Mouse (Mus musculus): Measurements from ENCODE around the gene Ncf2. TPM values are rescaled to one million over a fixed set of nuclear protein-coding genes. Genes with fewer than 3 reads are reported as not detected.

Gene Ncf2
- total RNA-seq, 1 experiment from 2014 or later: 637 TPM

DNA sequence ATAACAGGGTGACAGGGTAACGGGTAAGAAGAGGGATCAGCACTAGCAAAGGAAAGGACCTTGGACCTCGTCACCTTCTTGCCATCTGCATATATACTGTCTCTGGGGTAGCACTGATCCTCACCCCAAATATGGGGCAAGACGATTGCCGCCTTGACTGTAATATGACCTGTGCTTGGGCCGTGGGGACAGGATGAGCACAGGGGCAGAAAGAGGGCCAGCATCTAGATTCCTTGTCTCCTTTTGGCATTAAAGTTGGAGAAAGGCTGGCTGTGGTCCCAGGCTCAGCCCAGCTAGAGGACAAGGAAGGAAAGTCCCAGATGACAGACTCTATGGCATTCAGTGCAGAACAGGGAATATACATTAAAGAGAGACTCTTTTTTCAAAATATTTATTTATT is 26.5 kb downstream of the Ncf2 start:
- 0 out of 2 replicates have a peak, but pooled peaks have one; percentile 5 for ATAC-seq (ENCODE audit: extremely low read depth, insufficient number of reproducible peaks, low FRiP score, poor library complexity, severe bottlenecking)

DNA sequence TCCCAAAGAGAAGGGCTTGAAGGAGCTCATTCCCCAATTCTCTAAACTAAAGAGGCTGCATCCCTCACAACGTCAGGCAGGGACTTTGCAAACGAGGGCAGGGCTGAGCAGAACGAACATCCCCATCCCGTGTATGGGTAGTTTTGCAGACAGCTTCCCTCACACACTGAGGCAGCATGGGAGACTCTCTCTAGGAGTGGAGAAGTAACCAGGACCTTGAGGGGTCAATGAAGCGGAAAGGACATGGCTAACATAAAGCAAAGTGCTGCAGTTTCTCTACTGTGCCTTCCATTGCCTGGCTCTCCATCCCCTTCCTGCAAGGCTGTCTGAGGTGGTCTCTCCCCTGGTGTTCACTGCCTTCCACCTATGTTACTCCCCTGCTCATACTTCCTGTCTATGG is 28.2 kb downstream of the Ncf2 start:
- no peak for ATAC-seq (ENCODE audit: extremely low read depth, insufficient number of reproducible peaks, low FRiP score, poor library complexity, severe bottlenecking)

DNA sequence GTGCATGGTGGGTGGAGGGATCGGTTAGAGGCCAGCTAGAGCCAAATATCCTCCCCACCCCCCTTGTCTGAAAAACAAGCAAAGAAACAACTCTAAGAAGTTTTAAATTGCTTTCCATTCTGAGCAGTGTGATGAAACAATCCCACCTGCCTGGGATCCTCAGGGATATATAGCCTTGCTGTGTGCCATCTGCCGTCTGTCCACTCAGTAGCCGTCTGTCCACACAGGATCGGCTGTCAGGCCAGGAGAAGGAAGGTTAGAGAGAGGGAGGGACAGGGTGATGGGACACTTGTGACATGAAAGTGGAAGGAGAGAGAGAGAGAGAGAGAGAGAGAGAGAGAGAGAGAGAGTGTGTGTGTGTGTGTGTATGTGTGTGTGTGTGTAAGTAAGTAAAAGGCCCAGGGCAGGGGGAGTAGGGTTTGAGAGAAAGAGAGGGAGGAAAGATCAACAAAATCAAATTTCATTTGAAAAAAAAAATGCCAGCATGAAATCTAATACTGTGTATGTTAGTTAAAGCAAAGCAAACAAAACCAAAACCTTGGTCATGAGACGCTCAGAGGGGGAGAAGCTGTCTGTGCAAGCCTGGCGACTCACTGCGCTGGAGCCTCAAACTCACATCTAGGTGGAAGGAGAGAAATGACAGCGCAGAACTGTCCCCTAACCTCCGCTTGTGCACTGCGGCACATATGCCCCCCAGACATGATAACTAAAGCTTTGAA is 28.8 kb downstream of the Ncf2 start:
- ATAC-seq (ENCODE audit: extremely low read depth, insufficient number of reproducible peaks, low FRiP score, poor library complexity, severe bottlenecking): no peak

DNA sequence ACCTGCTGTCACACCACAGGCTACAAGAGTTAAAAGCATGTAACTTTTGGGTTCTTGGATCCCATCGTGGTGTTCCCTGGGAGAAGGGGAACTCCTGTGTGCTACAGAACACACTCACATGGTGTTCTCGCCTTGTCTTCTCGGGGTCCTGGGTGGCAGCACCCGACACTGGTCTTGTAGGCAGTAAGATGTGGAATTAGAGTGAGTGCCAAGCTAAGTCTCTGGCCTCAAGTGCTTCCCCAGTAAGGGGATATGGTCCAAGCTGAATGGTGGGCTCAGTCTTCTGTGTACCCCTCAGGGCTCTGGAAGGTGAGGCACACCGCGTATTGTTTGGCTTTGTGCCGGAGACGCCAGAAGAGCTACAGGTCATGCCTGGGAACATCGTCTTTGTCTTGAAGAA is 30.1 kb downstream of the Ncf2 start:
- ATAC-seq (ENCODE audit: extremely low read depth, insufficient number of reproducible peaks, low FRiP score, poor library complexity, severe bottlenecking): no peak

DNA sequence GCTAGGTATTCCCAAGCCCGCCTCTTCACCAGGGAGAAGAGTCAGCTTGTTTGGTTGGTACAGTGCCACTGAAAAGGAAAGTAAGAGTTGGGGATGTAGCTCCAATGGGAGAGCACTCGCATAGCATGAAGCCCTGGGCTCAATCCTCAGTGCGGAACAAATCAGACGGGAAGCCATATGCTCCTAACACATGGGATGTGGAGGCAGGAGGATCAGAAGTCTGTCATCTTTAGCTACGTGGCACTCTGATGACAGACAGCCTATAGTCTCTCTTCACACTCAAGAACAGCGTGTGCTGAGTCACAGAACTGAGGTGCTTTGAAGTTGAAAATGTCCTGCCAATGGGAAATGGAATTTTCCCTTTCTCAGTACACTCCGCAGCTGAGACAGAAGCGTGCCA is 31.0 kb downstream of the Ncf2 start:
- no peak for ATAC-seq (ENCODE audit: extremely low read depth, insufficient number of reproducible peaks, low FRiP score, poor library complexity, severe bottlenecking)

DNA sequence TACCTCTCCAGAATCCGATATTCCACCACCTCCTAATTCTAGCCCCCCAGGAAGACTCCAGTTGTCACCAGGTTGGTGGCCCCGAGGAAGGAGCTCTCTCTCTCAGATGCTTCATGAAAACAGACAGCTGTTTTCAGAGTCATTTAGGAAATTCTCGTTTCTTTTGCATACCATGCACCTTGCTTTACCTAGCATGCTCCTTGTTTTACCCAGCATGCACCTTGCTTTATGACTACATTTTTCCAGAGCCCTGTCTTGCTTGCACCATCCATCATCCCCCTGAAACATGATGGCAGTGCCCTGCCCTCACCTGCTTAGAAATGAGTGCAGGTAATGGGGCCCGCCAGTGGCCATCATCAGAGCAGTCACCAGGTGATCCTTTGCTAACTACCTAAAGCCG is 31.6 kb downstream of the Ncf2 start:
- ATAC-seq (ENCODE audit: extremely low read depth, insufficient number of reproducible peaks, low FRiP score, poor library complexity, severe bottlenecking): no peak

DNA sequence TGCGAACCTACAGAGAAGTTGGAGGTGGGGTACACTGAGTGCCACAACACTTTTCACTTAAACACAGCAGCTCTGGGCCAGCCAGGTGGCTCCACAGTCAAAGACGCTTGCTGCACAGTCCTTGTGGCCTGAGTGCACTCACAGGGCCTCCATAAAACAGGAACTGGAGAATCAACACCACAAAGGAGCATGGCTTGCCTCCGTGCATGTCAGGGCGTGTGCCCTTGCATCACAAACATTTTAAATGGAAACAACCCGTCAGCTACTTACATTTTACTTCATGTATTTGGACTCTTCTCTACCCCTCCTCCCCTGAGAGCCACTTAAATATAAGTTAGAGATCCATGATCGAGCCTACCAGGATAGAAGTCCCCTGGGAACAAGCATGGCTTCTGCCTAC is 32.3 kb downstream of the Ncf2 start:
- peak; percentile 53 for ATAC-seq (ENCODE audit: extremely low read depth, insufficient number of reproducible peaks, low FRiP score, poor library complexity, severe bottlenecking)

DNA sequence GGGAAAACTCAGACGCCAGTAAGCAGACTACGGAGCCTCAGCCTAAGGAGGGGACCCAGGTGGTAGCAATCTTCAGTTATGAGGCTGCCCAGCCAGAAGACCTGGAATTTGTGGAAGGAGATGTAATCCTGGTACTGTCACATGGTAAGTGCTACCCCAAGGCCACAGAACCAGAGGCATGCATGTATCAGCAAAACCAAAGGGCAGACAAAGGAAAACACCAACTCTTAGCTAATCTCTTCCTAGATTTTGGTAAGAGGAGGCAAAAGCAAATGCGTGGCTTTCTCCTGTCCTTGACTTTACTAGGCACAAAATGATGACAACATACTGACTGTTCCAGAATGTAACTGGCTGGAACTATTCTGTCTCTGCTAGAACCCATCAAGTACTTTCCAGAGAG is 35.1 kb downstream of the Ncf2 start:
- no peak for ATAC-seq (ENCODE audit: extremely low read depth, insufficient number of reproducible peaks, low FRiP score, poor library complexity, severe bottlenecking)

DNA sequence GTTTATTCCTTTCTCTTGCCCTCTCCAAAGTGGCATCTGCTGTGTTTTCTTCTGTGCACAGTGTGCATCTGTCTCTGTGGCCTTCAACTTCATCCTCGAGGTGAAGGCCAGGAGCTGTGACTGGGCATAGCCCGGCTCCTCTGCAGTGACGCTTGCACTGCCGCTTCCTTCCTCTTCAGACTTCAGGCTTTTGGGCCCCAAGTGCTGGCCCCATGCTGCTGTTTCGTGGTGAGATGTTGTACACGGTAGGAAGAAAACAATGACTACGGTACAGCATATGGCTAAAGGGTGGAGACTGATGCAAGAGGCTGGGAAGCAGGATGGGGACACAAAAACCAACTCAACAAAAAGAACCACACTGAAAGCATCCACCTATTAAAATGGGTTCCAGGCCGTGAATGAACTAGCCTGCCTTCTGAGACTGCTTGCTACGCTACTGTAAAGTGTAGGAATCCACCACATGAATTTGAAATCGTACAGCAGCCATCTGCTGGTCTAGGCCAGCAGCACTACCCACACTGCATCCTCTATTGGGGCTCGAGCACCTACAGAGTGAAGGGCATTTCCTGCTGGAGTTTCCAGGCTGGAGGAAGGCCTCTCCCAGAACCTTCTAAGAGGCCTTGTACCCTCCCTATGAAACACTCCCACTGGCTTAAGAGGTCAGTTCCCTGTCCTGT is 38.2 kb downstream of the Ncf2 start:
- ATAC-seq (ENCODE audit: extremely low read depth, insufficient number of reproducible peaks, low FRiP score, poor library complexity, severe bottlenecking): peak; percentile 35; the same call in 1 of the 2 replicates

DNA sequence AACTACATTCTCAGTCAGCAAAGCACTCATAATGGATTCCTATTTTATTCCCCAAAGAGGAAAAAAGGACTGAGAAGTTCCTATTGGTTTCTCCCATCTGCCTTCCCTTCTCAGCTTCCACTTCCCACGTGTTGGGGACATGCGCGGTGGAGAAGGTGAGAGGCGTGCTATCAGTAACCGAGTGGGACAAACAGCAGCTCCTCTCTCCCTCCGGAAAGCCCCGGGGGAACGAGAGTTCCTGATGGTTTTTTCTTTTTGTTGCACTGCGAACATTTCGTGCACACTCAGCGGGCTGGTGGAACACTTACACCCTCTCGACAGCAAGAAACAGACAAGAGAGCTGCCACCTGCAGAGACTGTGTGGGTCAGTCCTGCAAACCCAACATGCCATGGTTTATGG is 38.8 kb downstream of the Ncf2 start:
- ATAC-seq (ENCODE audit: extremely low read depth, insufficient number of reproducible peaks, low FRiP score, poor library complexity, severe bottlenecking): no peak

DNA sequence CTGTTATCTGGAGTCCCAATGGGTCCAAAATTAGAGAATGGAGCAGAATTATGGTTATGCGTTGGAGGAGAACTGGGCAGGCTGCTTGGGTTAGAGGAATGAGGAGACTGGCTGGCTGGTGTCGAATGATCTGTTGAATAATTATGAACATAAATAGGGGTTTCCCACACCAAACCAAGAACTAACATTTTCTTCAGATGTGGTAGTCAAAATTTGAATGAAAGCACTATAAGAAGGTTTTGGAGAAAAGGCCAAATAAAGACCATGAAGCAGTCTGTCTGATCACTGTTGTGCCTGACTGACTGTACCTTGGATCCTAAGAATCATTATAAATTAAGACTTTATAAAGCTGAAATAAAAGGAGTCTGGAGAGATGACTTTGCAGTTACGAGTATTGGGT is 40.3 kb downstream of the Ncf2 start:
- ATAC-seq (ENCODE audit: extremely low read depth, insufficient number of reproducible peaks, low FRiP score, poor library complexity, severe bottlenecking): no peak

DNA sequence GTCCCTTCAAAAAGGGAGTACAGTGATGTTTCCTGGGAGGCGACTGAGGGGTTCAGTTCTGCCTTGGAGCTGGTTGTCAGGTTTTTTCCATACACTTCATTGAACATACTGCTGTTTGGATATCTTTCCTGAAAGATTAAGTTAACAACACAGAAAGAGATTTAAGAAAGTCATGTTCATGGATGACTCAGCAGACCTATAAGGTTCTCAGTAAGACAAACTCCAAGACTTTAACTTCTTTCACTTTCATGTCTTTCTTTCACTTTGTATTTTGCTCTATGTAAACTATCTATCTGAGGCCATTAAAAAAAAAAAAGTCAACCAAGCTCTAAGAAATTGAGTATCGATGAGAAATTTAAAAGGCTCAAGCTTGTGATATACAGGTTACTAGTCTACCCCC is 41.1 kb downstream of the Ncf2 start:
- ATAC-seq (ENCODE audit: extremely low read depth, insufficient number of reproducible peaks, low FRiP score, poor library complexity, severe bottlenecking): no peak

DNA sequence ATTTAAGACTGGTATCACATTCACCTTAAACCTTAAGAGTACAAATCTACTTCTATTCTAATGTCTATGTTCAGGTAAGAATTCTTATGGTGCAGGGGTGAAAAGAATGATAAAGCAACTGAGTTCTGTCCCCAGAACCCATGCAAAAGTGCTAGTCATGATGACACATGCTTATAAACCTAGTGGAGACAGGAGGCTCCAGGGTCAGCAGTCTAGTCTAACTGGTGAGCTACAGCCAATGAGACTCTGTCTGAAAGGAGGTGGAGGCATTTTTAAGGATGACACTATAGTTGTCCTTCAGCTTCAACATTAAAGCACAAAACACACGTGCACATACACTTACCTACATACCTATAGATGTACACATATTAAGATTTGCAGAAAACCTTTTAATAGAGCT is 44.6 kb downstream of the Ncf2 start:
- no peak for ATAC-seq (ENCODE audit: extremely low read depth, insufficient number of reproducible peaks, low FRiP score, poor library complexity, severe bottlenecking)

DNA sequence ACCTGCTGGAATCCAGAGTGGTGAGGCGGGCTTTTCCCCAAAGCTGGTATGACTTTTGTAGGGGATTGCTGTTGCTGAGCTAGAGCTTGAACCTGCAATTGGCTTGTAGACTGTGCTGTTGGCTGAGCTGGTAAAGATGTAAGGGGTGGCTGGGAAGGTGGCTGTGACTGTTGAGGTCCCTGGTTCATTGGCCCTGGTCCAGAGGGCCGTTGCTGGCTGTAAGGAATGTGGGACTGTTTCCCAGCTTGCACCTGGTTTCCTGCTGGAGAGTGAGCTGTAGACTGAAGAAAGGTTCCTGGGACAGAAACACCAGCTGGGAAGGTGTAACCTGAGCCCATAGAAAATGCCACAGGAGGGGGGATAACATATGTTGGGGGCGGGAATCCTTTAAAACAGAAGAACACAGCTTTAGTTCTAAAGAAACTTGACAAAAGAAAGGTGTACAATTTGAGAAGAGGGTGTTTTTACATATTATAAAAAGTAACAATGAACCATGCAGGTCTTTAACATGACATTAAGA is 45.3 kb downstream of the Ncf2 start:
- no peak for ATAC-seq (ENCODE audit: extremely low read depth, insufficient number of reproducible peaks, low FRiP score, poor library complexity, severe bottlenecking)

DNA sequence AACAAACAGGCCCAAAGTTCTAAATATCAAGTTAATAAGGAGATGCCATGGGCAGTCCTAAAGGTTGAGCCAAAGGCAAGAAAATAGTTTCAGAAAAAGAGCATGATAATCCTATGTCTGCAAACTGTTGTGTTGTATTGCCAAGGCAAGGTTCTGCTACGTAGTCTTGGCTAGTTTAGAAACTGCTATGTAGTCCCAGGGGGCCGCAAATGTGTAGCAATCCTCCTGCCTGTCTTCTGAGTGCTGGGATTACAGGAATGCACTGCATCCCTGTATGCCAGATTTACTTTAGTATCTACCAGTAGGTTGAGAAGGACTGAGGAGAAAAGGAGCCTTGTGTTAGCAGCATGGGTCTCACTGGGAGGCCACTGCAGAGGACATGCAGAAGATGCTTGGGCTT is 46.9 kb downstream of the Ncf2 start:
- no peak for ATAC-seq (ENCODE audit: extremely low read depth, insufficient number of reproducible peaks, low FRiP score, poor library complexity, severe bottlenecking)

DNA sequence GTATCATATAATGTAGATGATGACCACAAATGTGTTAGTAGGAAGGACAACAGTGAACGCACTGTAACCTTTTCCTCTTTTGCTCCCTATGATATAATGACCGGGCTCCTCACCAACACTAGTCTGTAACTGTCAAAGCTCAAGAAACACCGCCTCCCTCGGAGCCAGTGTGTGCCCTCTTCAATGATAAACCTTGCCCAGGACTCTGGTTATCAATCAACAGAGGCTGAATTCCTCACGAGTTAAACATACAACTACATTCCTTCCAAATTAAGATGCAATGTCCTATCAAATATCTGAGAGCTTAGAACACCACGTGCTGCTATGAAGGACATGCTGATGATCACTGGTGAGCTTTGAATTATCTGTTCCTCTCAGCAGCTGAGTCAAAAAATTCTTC is 69.9 kb downstream of the Ncf2 start:
- no peak for ATAC-seq (ENCODE audit: extremely low read depth, insufficient number of reproducible peaks, low FRiP score, poor library complexity, severe bottlenecking)

DNA sequence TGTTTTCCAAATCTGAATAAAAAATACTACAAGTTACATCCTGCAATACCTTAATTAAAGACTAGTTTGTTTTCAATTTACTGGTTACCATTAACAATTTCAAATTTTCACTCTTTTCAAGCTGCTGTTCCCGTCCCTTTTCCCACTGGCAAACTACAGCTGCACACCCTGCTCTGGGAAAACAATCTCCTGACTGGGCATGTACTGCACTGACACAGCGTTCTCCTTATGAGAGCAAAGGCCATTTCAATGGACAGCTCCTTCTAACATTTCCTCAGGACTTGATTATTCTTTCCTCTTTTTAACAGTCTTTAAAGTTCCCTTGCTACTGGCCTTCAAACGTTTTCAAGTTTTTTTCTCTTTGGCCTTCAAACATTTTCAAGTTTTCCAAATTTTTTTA is 71.0 kb downstream of the Ncf2 start:
- ATAC-seq (ENCODE audit: extremely low read depth, insufficient number of reproducible peaks, low FRiP score, poor library complexity, severe bottlenecking): no peak

Measured in neutrophil, adult 5-6 weeks (primary cell).